Mouse (Mus musculus) liver, adult 2 months (tissue): ENCODE data around the gene Wnt2.

Experiments
- CTCF ChIP-seq: fragments of 200-500 bp; IDR thresholded peaks from 2 replicates; pipeline ENCODE4 v1.5.1; 2011; ENCODE audit warnings: low read depth, low read length, control low read depth
- POLR2A ChIP-seq: fragments of 200-500 bp; IDR thresholded peaks from 2 replicates; pipeline ENCODE4 v1.6.1; 2011; ENCODE audit warnings: low read length, control low read depth; ENCODE audit not compliant: insufficient read depth; ENCODE audit errors: extremely low read depth

- TF ChIP-seq POLR2A: no peak
- no peak for TF ChIP-seq CTCF
These were observed at the start of gene Wnt2 for GRCm38 (mm10) chr6:18029746-18030656.
